Mouse (Mus musculus) forebrain, embryonic 10.5 days (tissue): ENCODE measurements around the gene Pafah1b2. TPM values are rescaled to one million over a fixed set of nuclear protein-coding genes. Genes with fewer than 3 reads are reported as not detected.

Source experiments
- DNase-seq: peaks from one replicate; pipeline ENCODE4 v3.0.0-alpha.2; 2017; ENCODE audit warnings: low spot score; ENCODE audit errors: extremely low spot score
- H3K27ac ChIP-seq: fragments of 300-500 bp; sonication (generic); 2 replicates; pipeline ENCODE4 v1.5.1; 2016; ENCODE audit warnings: mild to moderate bottlenecking
- H3K27me3 ChIP-seq: fragments of 300-500 bp; sonication (generic); 2 replicates; pipeline ENCODE4 v1.6.1; 2016; ENCODE audit warnings: mild to moderate bottlenecking; ENCODE audit not compliant: poor library complexity, severe bottlenecking
- H3K36me3 ChIP-seq: fragments of 300-500 bp; sonication (generic); replicated peaks from 2 replicates; pipeline ENCODE4 v1.6.1; 2016; ENCODE audit warnings: mild to moderate bottlenecking, moderate library complexity
- H3K4me1 ChIP-seq: fragments of 300-500 bp; sonication (generic); 2 replicates; pipeline ENCODE4 v1.6.1; 2016
- H3K4me3 ChIP-seq: fragments of 300-500 bp; sonication (generic); 2 replicates; pipeline ENCODE4 v1.5.1; 2016; ENCODE audit warnings: mild to moderate bottlenecking, moderate library complexity
- H3K9me3 ChIP-seq: fragments of 300-500 bp; sonication (generic); 2 replicates; pipeline ENCODE4 v1.6.1; 2016; ENCODE audit warnings: mild to moderate bottlenecking, moderate library complexity
- WGBS: fragments of 180-500 bp; shearing (Covaris S2); methylation state at CpG from one replicate; pipeline ENCODE4 v1.1.7; 2016; 5-methylcytosine and 5-hydroxymethylcytosine counted together
- polyA plus RNA-seq: library from polyadenylated mRNA; unstranded; fragments of >200 nt; fragmentation: Nextera tagmentation; extraction: Ambion mirVana; gene quantifications from 2 replicates; pipeline ENCODE4 v1.2.1, GENCODE M21; 2016

The Pafah1b2 gene
- polyA plus RNA-seq, 1 experiment from 2014 or later = 279 TPM

DNA sequence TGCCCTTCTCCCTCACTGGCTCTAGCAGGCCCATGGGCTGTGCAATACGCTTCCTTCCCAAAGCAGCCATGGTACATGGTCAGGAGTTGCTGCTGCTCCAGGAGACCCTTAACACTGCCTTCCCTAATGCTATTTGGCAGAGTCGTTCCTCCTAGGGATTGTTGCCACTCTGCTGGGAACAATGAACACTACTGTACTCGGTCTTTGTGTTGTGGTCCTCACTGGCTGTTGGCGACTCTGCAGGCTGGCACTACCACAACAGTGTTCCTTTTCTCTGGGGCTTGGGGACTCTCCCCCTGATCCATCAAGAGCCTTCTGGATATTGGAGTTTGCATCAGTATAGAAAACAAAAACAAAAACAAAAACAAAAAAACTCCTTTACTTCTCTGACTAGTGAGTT is 13.5 kb downstream of the Pafah1b2 start:
- 83% methylated on average over 4 of the region's 4 CpGs for WGBS
- Histone ChIP-seq H3K4me1 (no peaks in the 10 kb centered on the region), H3K27ac (no peak overlapping the region), H3K4me3 (no peak overlapping the region), H3K36me3 (no peaks in the 10 kb centered on the region), H3K9me3 (no peaks in the 10 kb centered on the region), H3K27me3 (no peaks in the 10 kb centered on the region)
- no peak for DNase-seq

DNA sequence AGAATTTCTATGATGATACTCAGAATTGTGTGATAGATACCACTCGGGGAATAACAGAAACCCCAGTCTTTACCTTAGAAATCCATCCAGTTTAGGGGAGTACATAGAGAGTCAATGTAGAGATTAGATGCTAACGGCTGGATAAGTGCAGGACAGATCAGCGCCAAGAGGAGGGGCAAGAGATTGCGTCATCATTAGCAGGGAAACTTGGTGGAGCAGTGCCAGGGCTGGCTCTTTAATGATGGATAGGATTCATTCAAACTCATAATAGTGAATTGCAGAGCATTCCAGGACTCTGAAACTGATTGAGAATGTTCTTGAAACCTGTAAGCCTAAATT is 27.3 kb downstream of the Pafah1b2 start:
- peak overlapping the region; percentile 100 for H3K27ac ChIP-seq
- no peaks in the 10 kb centered on the region for H3K9me3 ChIP-seq
- no peak for DNase-seq

DNA sequence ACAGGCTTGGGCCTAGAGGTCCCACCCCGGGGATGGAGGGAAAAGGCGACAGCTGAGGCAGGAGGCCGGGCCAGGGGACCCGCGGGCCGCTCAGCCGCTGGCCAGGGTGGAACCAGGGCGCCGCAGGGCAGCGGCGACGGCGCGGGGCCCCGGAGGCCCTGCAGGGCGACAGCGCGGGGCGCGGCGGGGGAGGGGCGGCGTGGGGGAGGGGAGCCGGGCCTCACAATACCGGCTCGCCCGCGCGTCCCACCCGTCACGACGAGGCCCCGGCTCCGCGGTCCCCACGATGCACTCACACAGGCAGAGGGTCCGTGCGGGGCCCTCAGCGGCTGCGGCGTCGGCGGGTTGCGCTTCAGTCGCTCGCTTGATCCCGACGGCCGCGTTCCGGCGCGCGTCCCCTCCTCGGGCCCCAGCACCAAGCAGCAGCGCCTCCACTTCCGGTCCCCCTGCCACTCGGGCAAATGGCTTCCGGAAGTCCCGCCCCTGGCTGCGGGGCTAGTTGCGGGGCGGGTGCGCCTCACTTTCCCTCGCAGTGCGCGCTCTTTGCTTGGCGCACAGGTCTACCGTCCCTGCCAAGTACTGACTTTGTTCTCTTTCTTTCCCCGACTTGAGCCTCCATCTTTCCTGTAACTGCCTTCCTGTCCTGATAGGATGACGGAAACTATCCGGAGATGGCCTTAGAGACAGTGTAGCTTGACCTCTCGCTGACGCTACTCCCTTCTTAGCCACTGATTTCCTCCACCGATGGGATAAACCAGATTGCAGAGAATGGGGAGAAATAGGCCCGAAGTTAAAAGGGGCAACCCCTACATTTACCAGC is 27.9 kb downstream of the Pafah1b2 start:
- H3K9me3 ChIP-seq = no peaks in the 10 kb centered on the region
- H3K4me1 ChIP-seq = peaks cover 40% of the 10 kb centered on the region
- H3K36me3 ChIP-seq = peaks cover 18% of the 10 kb centered on the region
- H3K27ac ChIP-seq = peak overlapping the region; percentile 100
- no peaks in the 10 kb centered on the region for H3K27me3 ChIP-seq
- H3K4me3 ChIP-seq = peak overlapping the region; percentile 96
- under 1% methylated on average over 76 of the region's 76 CpGs for WGBS
- peak; percentile 94 for DNase-seq

More for the DNA sequence above, 27.3 kb downstream of the Pafah1b2 start:
- peak overlapping the region; percentile 96 for H3K4me3 ChIP-seq
- no peaks in the 10 kb centered on the region for H3K27me3 ChIP-seq
- peaks cover 40% of the 10 kb centered on the region for H3K4me1 ChIP-seq
- H3K36me3 ChIP-seq = peaks cover 18% of the 10 kb centered on the region
- 3% methylated on average over 4 of the region's 4 CpGs for WGBS

DNA sequence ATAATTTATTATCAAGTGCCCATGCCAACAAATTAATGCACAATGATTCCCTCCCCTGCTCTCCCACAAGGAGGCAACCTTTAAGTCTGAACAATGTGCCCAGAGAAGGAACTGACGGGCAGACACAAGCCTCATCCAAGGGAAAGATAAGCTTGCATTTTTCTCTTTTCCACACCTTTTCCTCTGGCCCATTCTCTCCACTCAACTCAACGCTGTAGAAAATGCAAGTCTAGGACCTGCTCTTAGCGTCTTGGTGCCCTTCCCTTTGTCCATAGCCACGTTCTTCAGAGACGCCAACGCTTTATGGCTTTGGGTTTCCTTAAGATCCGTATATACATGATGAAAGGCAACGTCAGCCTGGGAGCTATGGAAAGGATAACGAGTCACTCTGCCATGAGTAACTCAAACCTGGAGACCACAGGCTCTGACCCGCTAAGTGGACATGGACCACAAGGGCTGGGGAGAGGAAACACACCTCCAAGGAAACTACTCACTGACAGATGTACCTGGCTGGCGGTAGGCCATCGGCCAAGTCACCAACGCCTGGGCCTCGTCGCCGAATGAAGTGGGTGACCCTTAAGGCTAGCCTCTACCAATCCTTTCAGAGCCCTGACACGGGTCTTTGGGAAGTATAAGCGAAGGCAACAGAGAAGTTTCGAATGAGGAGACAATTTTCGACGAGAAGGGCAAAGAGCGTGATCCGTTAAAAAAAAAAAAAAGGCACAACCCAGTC is 28.6 kb downstream of the Pafah1b2 start:
- 3% methylated on average over 23 of the region's 23 CpGs for WGBS
- H3K4me3 ChIP-seq = peak overlapping the region; percentile 96
- H3K9me3 ChIP-seq = no peaks in the 10 kb centered on the region
- DNase-seq = peak; percentile 30
- H3K4me1 ChIP-seq = peaks cover 40% of the 10 kb centered on the region
- no peaks in the 10 kb centered on the region for H3K27me3 ChIP-seq
- peaks cover 22% of the 10 kb centered on the region for H3K36me3 ChIP-seq
- H3K27ac ChIP-seq = peak overlapping the region; percentile 100

DNA sequence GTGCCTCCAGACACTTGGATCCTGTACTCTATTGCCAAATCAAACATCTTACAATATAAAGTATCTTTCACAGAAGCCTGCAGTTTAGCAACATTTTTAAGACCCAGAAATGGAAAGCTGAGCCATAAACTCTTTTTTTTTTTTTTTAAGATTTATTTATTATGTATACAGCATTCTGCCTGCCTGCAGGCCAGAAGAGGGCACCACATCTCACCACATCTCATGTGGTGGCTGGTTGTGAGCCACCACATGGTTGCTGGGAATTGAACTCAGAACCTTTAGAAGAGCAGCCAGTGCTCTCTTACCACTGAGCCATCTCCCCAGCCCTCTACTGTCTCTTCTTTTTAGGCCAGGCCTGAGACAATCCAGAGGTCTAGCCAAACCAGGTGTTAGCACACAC is 31.2 kb downstream of the Pafah1b2 start:
- H3K9me3 ChIP-seq = no peaks in the 10 kb centered on the region
- H3K27me3 ChIP-seq = no peaks in the 10 kb centered on the region
- peaks cover 40% of the 10 kb centered on the region for H3K4me1 ChIP-seq
- H3K27ac ChIP-seq = no peak overlapping the region
- DNase-seq = no peak
- H3K36me3 ChIP-seq = peaks cover 48% of the 10 kb centered on the region
- H3K4me3 ChIP-seq = no peak overlapping the region

DNA sequence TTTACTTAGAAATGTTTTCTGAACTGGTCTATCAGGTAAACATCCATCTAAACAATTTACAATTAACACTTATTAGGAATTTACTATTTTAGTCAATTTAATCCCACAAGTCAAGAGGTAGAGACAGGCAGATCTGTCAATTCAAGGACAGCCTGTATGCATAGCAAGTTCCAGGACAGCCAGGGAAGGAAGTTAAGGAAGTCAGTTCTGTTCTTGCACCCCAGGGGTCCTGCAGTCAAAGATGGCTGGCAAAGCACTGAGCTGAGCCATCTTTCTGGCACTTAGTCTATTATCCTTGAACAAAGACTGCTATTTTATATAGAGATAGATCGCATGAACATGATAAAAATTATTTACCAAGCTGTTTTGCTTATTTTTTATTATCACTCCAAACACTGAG is 31.9 kb downstream of the Pafah1b2 start:
- no peak for DNase-seq
- Histone ChIP-seq H3K27me3 (no peaks in the 10 kb centered on the region), H3K36me3 (peaks cover 55% of the 10 kb centered on the region), H3K4me3 (no peak overlapping the region), H3K27ac (no peak overlapping the region), H3K9me3 (no peaks in the 10 kb centered on the region), H3K4me1 (peaks cover 37% of the 10 kb centered on the region)
- 90% methylated on average over 1 of the region's 1 CpGs for WGBS

DNA sequence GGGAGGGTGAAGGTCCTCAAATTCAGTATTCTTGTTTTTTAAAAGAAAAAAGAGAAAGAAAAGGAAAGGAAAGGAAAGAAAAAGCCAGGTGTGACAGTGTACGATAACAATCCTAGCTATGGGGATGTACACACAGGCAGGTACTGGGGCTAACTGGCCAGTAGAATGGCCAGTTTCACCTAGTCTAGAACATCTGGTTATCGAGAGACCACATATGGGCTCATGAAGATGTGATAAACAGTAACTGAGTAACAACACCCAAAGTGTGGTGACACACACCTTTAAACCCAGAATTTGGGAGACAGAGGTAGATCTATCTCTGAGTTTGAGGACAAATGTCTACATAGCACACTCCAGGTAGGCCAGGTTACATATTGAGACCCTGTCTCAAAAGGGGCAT is 32.7 kb downstream of the Pafah1b2 start:
- H3K36me3 ChIP-seq = peaks cover 63% of the 10 kb centered on the region
- 91% methylated on average over 2 of the region's 2 CpGs for WGBS

DNA sequence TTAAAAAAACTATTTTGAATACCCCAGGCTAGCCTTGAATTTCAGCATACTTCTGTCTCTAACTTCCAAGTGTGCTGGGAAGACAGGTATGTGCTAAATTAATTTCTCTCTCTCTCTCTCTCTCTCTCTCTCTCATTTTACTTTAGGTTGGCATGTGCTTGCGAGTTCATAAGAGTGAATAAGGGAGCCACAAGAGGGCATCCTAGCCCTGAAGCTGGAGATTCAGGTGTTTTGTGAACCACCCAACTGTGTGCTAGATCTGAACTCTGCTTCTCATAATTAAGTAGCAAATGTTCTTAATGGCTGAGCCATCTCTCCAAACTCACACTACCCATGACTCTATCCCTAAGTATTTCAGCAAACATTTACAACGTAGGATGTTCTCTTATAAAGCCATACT is 35.6 kb downstream of the Pafah1b2 start:
- peaks cover 79% of the 10 kb centered on the region for H3K36me3 ChIP-seq
- no peaks in the 10 kb centered on the region for H3K27me3 ChIP-seq
- H3K4me3 ChIP-seq = no peak overlapping the region
- no peak overlapping the region for H3K27ac ChIP-seq
- H3K4me1 ChIP-seq = peaks cover 11% of the 10 kb centered on the region
- WGBS = 92% methylated on average over 2 of the region's 2 CpGs
- no peaks in the 10 kb centered on the region for H3K9me3 ChIP-seq
- DNase-seq = no peak

More for the DNA sequence above, 32.7 kb downstream of the Pafah1b2 start:
- Histone ChIP-seq H3K27me3 (no peaks in the 10 kb centered on the region), H3K4me1 (peaks cover 30% of the 10 kb centered on the region), H3K9me3 (no peaks in the 10 kb centered on the region), H3K4me3 (no peak overlapping the region), H3K27ac (no peak overlapping the region)
- DNase-seq = no peak

DNA sequence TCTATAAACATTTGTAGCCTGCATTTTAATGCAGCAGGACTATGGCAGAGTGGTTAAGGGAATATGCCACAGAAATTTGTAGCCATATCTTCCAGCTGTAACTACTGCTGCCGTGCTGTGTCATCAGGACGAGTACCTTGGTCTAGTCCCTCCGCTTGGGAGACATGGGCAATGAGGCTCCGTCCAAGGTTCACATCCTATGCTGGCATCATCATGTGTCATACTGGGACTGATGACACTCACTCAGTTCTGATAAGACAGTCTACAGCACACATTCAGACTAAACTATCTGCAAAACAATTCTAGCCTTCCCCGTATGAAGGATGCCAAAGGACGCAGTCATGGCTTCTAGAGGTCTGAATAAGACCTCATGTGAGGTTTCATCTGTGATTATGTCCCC is 48.9 kb downstream of the Pafah1b2 start:
- DNase-seq = no peak
- no peaks in the 10 kb centered on the region for H3K27me3 ChIP-seq
- 94% methylated on average over 6 of the region's 6 CpGs for WGBS
- no peak overlapping the region for H3K27ac ChIP-seq
- H3K9me3 ChIP-seq = no peaks in the 10 kb centered on the region
- H3K4me3 ChIP-seq = no peak overlapping the region
- H3K4me1 ChIP-seq = 0 out of 2 replicates have a peak, but pooled peaks cover 4% of the 10 kb centered on the region
- H3K36me3 ChIP-seq = peaks cover 89% of the 10 kb centered on the region

DNA sequence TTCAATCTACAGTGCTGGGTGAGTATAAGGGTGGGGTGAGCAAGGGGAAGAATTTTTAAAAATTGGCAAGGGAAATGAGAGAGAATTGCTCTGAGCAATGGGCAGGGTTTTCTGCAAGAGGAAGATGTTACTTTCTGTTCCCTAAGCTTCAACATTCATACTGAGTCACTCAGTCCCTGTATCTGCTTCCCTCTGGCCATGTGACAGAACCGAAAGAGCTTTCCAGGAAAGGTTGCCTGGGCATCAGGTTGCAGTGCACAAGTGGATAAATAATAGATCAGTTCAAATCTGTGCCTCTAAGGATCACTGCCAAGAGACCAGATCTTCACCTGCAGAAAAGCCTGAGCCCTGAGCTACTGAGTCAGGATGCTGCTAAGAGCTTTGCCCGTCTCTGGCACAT is 50.6 kb downstream of the Pafah1b2 start:
- peaks cover 72% of the 10 kb centered on the region for H3K36me3 ChIP-seq
- no peaks in the 10 kb centered on the region for H3K9me3 ChIP-seq
- no peak overlapping the region for H3K4me3 ChIP-seq
- WGBS = 89% methylated on average over 2 of the region's 2 CpGs
- H3K4me1 ChIP-seq = peaks cover 13% of the 10 kb centered on the region
- no peak overlapping the region for H3K27ac ChIP-seq
- no peaks in the 10 kb centered on the region for H3K27me3 ChIP-seq
- DNase-seq = no peak

DNA sequence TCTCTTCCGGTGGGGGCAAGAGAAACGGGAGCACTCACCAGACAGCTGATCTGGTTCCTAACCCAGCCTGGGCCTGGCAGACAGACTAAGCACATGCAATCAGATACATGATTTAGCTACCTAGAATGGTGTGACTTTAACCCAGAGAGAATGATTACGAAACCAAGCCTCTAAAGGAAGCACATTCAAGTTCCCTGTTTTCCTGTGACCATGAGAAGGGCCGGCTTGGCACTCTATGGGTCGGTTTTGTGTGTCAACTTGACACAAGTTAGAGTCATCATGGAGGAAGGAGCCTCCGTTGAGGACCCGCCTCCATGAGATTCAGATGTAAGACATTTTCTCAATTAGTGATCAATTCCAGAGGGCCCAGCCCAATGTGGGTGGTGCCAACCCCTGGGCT is 52.8 kb downstream of the Pafah1b2 start:
- Histone ChIP-seq H3K9me3 (no peaks in the 10 kb centered on the region), H3K27me3 (no peaks in the 10 kb centered on the region), H3K36me3 (peaks cover 50% of the 10 kb centered on the region), H3K27ac (no peak overlapping the region), H3K4me3 (no peak overlapping the region), H3K4me1 (peaks cover 29% of the 10 kb centered on the region)
- DNase-seq = no peak
- WGBS = 86% methylated on average over 7 of the region's 7 CpGs

DNA sequence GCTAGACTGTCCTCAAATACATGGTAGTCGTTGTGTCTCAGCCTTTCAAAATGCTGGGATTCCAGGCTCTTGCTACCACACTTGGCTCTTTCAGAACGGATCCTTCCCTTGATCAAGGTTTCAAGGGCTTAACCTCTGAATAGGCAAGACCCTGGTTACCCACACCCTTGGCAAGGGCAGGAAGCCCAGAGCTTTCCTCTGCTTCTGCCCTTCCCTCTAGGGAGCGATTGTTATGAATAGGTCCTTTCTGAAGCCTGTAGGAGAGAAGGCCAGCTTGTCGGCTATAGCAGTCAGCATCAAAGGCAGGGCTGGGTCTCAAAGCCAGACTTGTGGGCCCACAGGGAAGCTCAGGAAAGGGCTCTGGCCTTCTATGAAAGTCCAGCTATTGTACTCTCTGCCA is 53.6 kb downstream of the Pafah1b2 start:
- no peaks in the 10 kb centered on the region for H3K27me3 ChIP-seq
- 52% methylated on average over 4 of the region's 4 CpGs for WGBS
- H3K27ac ChIP-seq = no peak overlapping the region
- peaks cover 42% of the 10 kb centered on the region for H3K36me3 ChIP-seq
- peaks cover 37% of the 10 kb centered on the region for H3K4me1 ChIP-seq
- no peak for DNase-seq
- no peak overlapping the region for H3K4me3 ChIP-seq
- H3K9me3 ChIP-seq = no peaks in the 10 kb centered on the region

DNA sequence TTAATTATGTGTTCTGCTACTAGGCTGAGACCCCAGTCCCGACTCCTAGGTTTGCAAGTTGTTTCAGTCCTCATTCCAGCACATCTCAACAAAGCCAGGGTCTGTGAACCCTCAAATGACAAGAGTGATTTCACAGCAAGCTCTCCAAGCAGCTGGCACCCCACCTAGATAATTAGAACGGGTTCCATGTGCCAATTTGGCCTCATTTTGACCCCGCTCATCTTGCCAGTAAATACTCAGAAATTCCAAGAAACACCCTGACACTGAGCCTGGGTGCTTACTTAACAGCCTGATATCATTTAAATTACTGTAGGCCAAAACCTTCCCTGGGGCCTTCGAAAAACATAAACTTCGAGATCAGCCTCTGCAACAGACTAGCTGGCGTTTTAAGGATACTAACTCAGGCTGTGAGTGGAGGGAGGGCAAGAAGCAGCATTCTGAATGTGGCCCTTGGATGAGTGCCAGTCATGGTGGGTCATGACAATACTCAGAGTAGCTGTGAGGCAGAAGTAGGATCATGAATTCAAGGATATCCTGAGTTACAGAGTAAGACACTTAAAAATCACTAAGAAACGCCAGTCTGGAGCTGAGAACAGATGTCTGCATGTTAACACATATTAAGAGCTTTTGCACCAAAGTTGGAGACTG is 54.3 kb downstream of the Pafah1b2 start:
- H3K4me1 ChIP-seq = peaks cover 44% of the 10 kb centered on the region
- no peak overlapping the region for H3K4me3 ChIP-seq
- H3K36me3 ChIP-seq = peaks cover 35% of the 10 kb centered on the region
- H3K9me3 ChIP-seq = no peaks in the 10 kb centered on the region
- 76% methylated on average over 7 of the region's 7 CpGs for WGBS
- H3K27ac ChIP-seq = no peak overlapping the region
- H3K27me3 ChIP-seq = no peaks in the 10 kb centered on the region
- no peak for DNase-seq
